Mouse (Mus musculus): ENCODE measurements around the gene Rbfox1. TPM values are rescaled to one million over a fixed set of nuclear protein-coding genes. Genes with fewer than 3 reads are reported as not detected.
A peak's percentile ranks its signal among the peaks of the same experiment; 100 is the strongest.

Gene Rbfox1
- polyA plus RNA-seq, 1 experiment from 2014 or later = 339 TPM

DNA sequence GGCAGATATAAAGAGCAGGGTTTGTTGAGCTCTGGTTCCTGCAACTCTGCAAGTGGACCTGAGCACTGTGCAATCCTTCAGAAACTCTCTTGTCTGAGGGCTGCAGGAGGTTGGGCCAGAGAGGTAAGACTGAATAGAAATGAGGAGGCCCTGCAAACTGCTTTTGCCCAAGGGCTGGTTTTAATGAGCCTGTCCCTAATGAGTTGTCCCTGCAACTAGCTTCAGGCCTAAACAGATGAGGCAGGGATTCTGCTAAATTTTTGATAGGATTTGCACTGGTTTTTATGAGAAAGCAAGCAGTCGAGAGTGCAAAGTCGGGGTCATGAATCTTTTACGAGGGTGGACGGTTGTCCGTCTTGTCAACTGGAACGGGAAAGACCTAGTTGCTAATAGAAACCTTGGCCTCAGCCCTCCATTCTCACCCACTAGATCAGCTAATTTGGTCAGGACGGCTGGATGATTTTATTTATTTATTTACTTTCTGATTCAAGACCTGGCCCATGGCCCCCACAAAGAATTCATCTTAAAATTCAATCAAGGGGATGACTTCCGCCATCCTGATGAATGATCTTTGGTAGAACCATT lies 1279.1 kb downstream of the Rbfox1 start:
- no peak for ATAC-seq (ENCODE audit: low read depth)
- no peaks in the 10 kb centered on the region for H3K36me3 ChIP-seq (ENCODE audit: control insufficient read depth, insufficient read depth, low read length)
- peaks cover 21% of the 10 kb centered on the region for H3K4me1 ChIP-seq (ENCODE audit: control insufficient read depth, insufficient read depth, low read length)
- no peaks in the 10 kb centered on the region for H3K27me3 ChIP-seq (ENCODE audit: control insufficient read depth, insufficient read depth, low read length)
- H3K4me3 ChIP-seq (ENCODE audit: low read depth, low read length) = no peak overlapping the region
- H3K4me2 ChIP-seq (ENCODE audit: low read depth, low read length) = no peak overlapping the region
- peak overlapping the region; percentile 67 for H3K27ac ChIP-seq (ENCODE audit: low read depth, low read length)
- no peak overlapping the region for H3K9ac ChIP-seq (replicated peaks; ENCODE audit: low read depth, low read length)
- 40% methylated on average over 8 of the region's 8 CpGs for WGBS
- no peaks in the 10 kb centered on the region for H3K9me3 ChIP-seq (ENCODE audit: control insufficient read depth, low read length)

DNA sequence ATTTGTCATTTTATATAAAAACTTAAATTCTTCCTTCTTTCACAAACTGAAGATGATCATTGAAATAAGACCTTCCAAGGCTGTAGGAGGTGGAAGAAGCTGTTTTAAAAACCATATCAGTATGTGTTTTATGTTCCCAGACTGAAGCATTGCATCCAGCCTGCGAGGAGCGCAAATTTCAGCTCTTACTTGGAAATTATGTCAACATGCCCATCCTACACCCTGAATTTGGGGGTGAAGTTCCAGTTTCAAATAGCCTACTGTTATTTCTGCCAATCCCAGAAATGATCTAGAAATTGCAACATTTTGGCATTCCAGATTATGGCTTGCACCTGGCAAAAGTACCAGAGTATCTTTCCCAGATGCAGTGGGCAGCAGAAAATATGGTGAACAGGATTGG lies 1290.8 kb downstream of the Rbfox1 start:
- no peak for ATAC-seq (ENCODE audit: low read depth)
- H3K9ac ChIP-seq (replicated peaks; ENCODE audit: low read depth, low read length) = no peak overlapping the region
- peaks cover 10% of the 10 kb centered on the region; the same call in 1 of the 2 replicates for H3K4me1 ChIP-seq (ENCODE audit: control insufficient read depth, insufficient read depth, low read length)
- WGBS = 98% methylated on average over 2 of the region's 2 CpGs
- no peaks in the 10 kb centered on the region for H3K27me3 ChIP-seq (ENCODE audit: control insufficient read depth, insufficient read depth, low read length)
- no peak overlapping the region for H3K4me3 ChIP-seq (ENCODE audit: low read depth, low read length)
- H3K9me3 ChIP-seq (ENCODE audit: control insufficient read depth, low read length) = no peaks in the 10 kb centered on the region
- no peaks in the 10 kb centered on the region for H3K36me3 ChIP-seq (ENCODE audit: control insufficient read depth, insufficient read depth, low read length)
- H3K4me2 ChIP-seq (ENCODE audit: low read depth, low read length) = no peak overlapping the region
- no peak overlapping the region for H3K27ac ChIP-seq (ENCODE audit: low read depth, low read length)

- H3K9ac ChIP-seq (replicated peaks; ENCODE audit: low read depth, low read length) = no peak overlapping the region
- no peak overlapping the region for H3K4me3 ChIP-seq (ENCODE audit: low read depth, low read length)
- H3K4me1 ChIP-seq (ENCODE audit: control insufficient read depth, insufficient read depth, low read length) = peaks cover 3% of the 10 kb centered on the region; the same call in 1 of the 2 replicates
- H3K27me3 ChIP-seq (ENCODE audit: control insufficient read depth, insufficient read depth, low read length) = no peaks in the 10 kb centered on the region
- H3K9me3 ChIP-seq (ENCODE audit: control insufficient read depth, low read length) = no peaks in the 10 kb centered on the region
- H3K36me3 ChIP-seq (ENCODE audit: control insufficient read depth, insufficient read depth, low read length) = no peaks in the 10 kb centered on the region
- H3K27ac ChIP-seq (ENCODE audit: low read depth, low read length) = peak overlapping the region; percentile 39; the same call in 1 of the 2 replicates
- no peak for ATAC-seq (ENCODE audit: low read depth)
- H3K4me2 ChIP-seq (ENCODE audit: low read depth, low read length) = no peak overlapping the region
- WGBS = 23% methylated on average over 2 of the region's 2 CpGs
Observed at GRCm38 (mm10) chr16:7187788-7188187, 1302.6 kb downstream of the Rbfox1 start.

DNA sequence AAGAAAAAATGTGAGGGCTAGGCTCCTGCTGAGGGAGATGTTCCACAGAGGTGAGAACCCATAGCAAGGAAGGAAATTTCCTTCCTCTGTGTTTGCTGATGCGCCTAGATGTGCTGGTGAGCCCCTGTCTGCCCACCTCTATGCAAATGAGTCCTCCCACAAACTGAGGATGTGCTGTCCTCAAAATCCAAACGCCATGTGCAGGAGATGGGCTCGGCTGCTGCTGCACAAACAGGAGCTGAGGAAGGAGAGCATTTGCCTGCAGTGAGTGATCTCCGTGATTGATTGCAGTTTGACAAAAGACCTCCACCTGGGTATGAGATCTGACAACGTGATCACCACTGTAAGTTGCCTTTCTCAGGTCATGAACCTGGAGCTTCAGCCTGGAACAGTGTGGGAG lies 1308.4 kb downstream of the Rbfox1 start:
- 66% methylated on average over 5 of the region's 5 CpGs for WGBS
- no peaks in the 10 kb centered on the region for H3K36me3 ChIP-seq (ENCODE audit: control insufficient read depth, insufficient read depth, low read length)
- no peaks in the 10 kb centered on the region for H3K27me3 ChIP-seq (ENCODE audit: control insufficient read depth, insufficient read depth, low read length)
- ATAC-seq (ENCODE audit: low read depth) = no peak
- H3K27ac ChIP-seq (ENCODE audit: low read depth, low read length) = 0 out of 2 replicates have a peak overlapping the region, but pooled peaks have one; percentile 49
- no peak overlapping the region for H3K4me2 ChIP-seq (ENCODE audit: low read depth, low read length)
- H3K4me3 ChIP-seq (ENCODE audit: low read depth, low read length) = no peak overlapping the region
- no peaks in the 10 kb centered on the region for H3K4me1 ChIP-seq (ENCODE audit: control insufficient read depth, insufficient read depth, low read length)
- H3K9me3 ChIP-seq (ENCODE audit: control insufficient read depth, low read length) = no peaks in the 10 kb centered on the region
- no peak overlapping the region for H3K9ac ChIP-seq (replicated peaks; ENCODE audit: low read depth, low read length)

GRCm38 (mm10) chr16:7197953-7198352 lies 1312.8 kb downstream of the Rbfox1 start:
- Histone ChIP-seq H3K27me3 (ENCODE audit: control insufficient read depth, insufficient read depth, low read length) (no peaks in the 10 kb centered on the region), H3K9ac (replicated peaks; ENCODE audit: low read depth, low read length) (no peak overlapping the region), H3K4me1 (ENCODE audit: control insufficient read depth, insufficient read depth, low read length) (no peaks in the 10 kb centered on the region), H3K4me3 (ENCODE audit: low read depth, low read length) (no peak overlapping the region), H3K27ac (ENCODE audit: low read depth, low read length) (no peak overlapping the region), H3K4me2 (ENCODE audit: low read depth, low read length) (no peak overlapping the region), H3K36me3 (ENCODE audit: control insufficient read depth, insufficient read depth, low read length) (no peaks in the 10 kb centered on the region), H3K9me3 (ENCODE audit: control insufficient read depth, low read length) (no peaks in the 10 kb centered on the region)
- WGBS = 64% methylated on average over 5 of the region's 5 CpGs
- ATAC-seq (ENCODE audit: low read depth) = no peak

GRCm38 (mm10) chr16:7200239-7200638 lies 1315.1 kb downstream of the Rbfox1 start:
- Histone ChIP-seq H3K4me3 (ENCODE audit: low read depth, low read length) (no peak overlapping the region), H3K27me3 (ENCODE audit: control insufficient read depth, insufficient read depth, low read length) (no peaks in the 10 kb centered on the region), H3K9me3 (ENCODE audit: control insufficient read depth, low read length) (no peaks in the 10 kb centered on the region), H3K4me1 (ENCODE audit: control insufficient read depth, insufficient read depth, low read length) (no peaks in the 10 kb centered on the region), H3K9ac (replicated peaks; ENCODE audit: low read depth, low read length) (no peak overlapping the region), H3K27ac (ENCODE audit: low read depth, low read length) (no peak overlapping the region), H3K4me2 (ENCODE audit: low read depth, low read length) (no peak overlapping the region), H3K36me3 (ENCODE audit: control insufficient read depth, insufficient read depth, low read length) (no peaks in the 10 kb centered on the region)
- ATAC-seq (ENCODE audit: low read depth) = no peak
- WGBS = 89% methylated on average over 3 of the region's 3 CpGs

DNA sequence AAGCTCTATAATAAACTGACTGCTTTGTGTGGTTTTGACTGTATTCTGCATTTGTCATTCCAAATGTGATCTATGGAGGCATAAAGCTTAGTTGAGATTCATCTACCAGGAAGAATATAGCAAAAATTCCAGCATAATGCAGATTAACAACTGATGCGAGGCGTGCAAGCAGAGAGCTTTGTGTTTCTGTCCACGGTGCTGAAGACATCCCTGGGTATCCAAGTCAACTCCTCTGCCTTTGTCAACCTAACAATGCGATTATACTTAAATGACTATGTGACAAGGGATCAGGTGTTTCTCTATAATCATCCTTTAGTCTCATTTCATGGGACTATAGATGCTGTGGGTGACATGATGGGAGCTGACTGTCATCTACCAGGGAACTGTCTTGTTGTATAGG lies 1316.7 kb downstream of the Rbfox1 start:
- no peak overlapping the region for H3K4me2 ChIP-seq (ENCODE audit: low read depth, low read length)
- no peaks in the 10 kb centered on the region for H3K9me3 ChIP-seq (ENCODE audit: control insufficient read depth, low read length)
- no peaks in the 10 kb centered on the region for H3K27me3 ChIP-seq (ENCODE audit: control insufficient read depth, insufficient read depth, low read length)
- 0 out of 2 replicates have a peak overlapping the region, but pooled peaks have one; percentile 30 for H3K27ac ChIP-seq (ENCODE audit: low read depth, low read length)
- no peak for ATAC-seq (ENCODE audit: low read depth)
- 58% methylated on average over 4 of the region's 4 CpGs for WGBS
- H3K4me1 ChIP-seq (ENCODE audit: control insufficient read depth, insufficient read depth, low read length) = no peaks in the 10 kb centered on the region
- no peaks in the 10 kb centered on the region for H3K36me3 ChIP-seq (ENCODE audit: control insufficient read depth, insufficient read depth, low read length)
- H3K9ac ChIP-seq (replicated peaks; ENCODE audit: low read depth, low read length) = no peak overlapping the region
- H3K4me3 ChIP-seq (ENCODE audit: low read depth, low read length) = no peak overlapping the region

- Histone ChIP-seq H3K27ac (ENCODE audit: low read depth, low read length) (no peak overlapping the region), H3K36me3 (ENCODE audit: control insufficient read depth, insufficient read depth, low read length) (no peaks in the 10 kb centered on the region), H3K4me3 (ENCODE audit: low read depth, low read length) (no peak overlapping the region), H3K4me2 (ENCODE audit: low read depth, low read length) (no peak overlapping the region), H3K4me1 (ENCODE audit: control insufficient read depth, insufficient read depth, low read length) (no peaks in the 10 kb centered on the region), H3K9ac (replicated peaks; ENCODE audit: low read depth, low read length) (no peak overlapping the region), H3K27me3 (ENCODE audit: control insufficient read depth, insufficient read depth, low read length) (no peaks in the 10 kb centered on the region), H3K9me3 (ENCODE audit: control insufficient read depth, low read length) (no peaks in the 10 kb centered on the region)
- WGBS = 71% methylated on average over 2 of the region's 2 CpGs
- no peak for ATAC-seq (ENCODE audit: low read depth)
Observed at GRCm38 (mm10) chr16:7206116-7206900, 1321.2 kb downstream of the Rbfox1 start.

DNA sequence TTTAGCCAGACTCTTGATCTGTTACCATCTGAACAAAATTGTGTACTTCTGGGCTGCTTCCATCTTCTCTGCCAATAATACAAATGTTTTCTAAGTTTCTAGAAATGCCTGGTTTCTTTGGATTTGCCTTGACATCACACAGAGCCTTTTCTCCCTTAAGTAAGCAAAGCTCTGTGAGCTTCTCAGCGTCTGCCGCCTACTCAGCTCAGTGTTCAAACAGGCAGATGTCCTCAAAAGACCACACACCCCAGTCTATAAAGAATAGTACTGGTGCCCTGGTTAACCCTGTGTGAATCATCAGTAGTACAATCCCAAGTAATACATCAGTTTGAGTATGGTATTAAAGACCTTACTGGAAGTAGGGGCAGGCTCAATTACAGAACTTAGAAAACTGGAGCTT lies 1322.4 kb downstream of the Rbfox1 start:
- Histone ChIP-seq H3K27me3 (ENCODE audit: control insufficient read depth, insufficient read depth, low read length) (no peaks in the 10 kb centered on the region), H3K9ac (replicated peaks; ENCODE audit: low read depth, low read length) (no peak overlapping the region), H3K4me1 (ENCODE audit: control insufficient read depth, insufficient read depth, low read length) (no peaks in the 10 kb centered on the region), H3K4me2 (ENCODE audit: low read depth, low read length) (no peak overlapping the region), H3K36me3 (ENCODE audit: control insufficient read depth, insufficient read depth, low read length) (no peaks in the 10 kb centered on the region), H3K27ac (ENCODE audit: low read depth, low read length) (no peak overlapping the region), H3K9me3 (ENCODE audit: control insufficient read depth, low read length) (no peaks in the 10 kb centered on the region), H3K4me3 (ENCODE audit: low read depth, low read length) (no peak overlapping the region)
- 69% methylated on average over 2 of the region's 2 CpGs for WGBS
- no peak for ATAC-seq (ENCODE audit: low read depth)

Measured in neural tube, embryonic 14.5 days (tissue).